In genomic region chr1:119536122-119536521, GRCm38 (mm10) we compare ENCODE assay signal across 32 mouse cellular contexts. TPM values are rescaled to one million over a fixed set of nuclear protein-coding genes. Genes with fewer than 3 reads are reported as not detected.
DNase-seq lines count a peak whose midpoint lies in the region; ATAC-seq and TF ChIP-seq lines count a peak whose summit lies in the region.
"Had no signal": no experiment of that assay in that cellular context is flagged by ENCODE, and none has a peak within 500 bp of the region (broad histone marks: within the 10 kb centered on the region; RNA-seq: fewer than 3 reads in every experiment).

No protein-coding gene starts in this region.

- H3K9me3 ChIP-seq in heart, embryonic 11.5 days (replicated peaks; ENCODE audit: control insufficient read depth, low read length): no peaks in the 10 kb centered on the region
- no peaks in the 10 kb centered on the region for H3K9me3 ChIP-seq in heart, embryonic 14.5 days (ENCODE audit: control insufficient read depth, low read length)
- H3K9me3 ChIP-seq in heart, postnatal 0 days (replicated peaks; ENCODE audit: control insufficient read depth, low read length): no peaks in the 10 kb centered on the region
- H3K9me3 ChIP-seq in heart, embryonic 10.5 days: no peaks in the 10 kb centered on the region
- H3K9me3 ChIP-seq: embryonic facial prominence, embryonic 10.5 days; embryonic facial prominence, embryonic 13.5 days; forebrain, embryonic 10.5 days; forebrain, embryonic 13.5 days; G1E; hindbrain, embryonic 10.5 days; hindbrain, embryonic 13.5 days; intestine, embryonic 15.5 days had no signal

- ATAC-seq in heart, embryonic 11.5 days (replicated peaks; ENCODE audit: insufficient number of reproducible peaks, low FRiP score, low TSS enrichment): no peak
- ATAC-seq in heart, embryonic 14.5 days (ENCODE audit: insufficient number of reproducible peaks, insufficient read depth, low FRiP score, low read depth): peak; percentile 35; the same call in 1 of the 2 replicates
- ATAC-seq in heart, postnatal 0 days (ENCODE audit: insufficient read depth, low read depth): peak; percentile 53
- ATAC-seq: forebrain, embryonic 13.5 days; forebrain, embryonic 16.5 days; hindbrain, embryonic 16.5 days; intestine, embryonic 15.5 days had no signal

- H3K4me3 ChIP-seq in heart, embryonic 11.5 days (ENCODE audit: low read depth, low read length): no peak overlapping the region
- no peak overlapping the region for H3K4me3 ChIP-seq in heart, embryonic 14.5 days (ENCODE audit: control insufficient read depth in 1 of 2, insufficient read depth in 1 of 2, low read depth in 1 of 2, low read length in 2 of 2)
- no peak overlapping the region for H3K4me3 ChIP-seq in heart, postnatal 0 days (ENCODE audit: low read depth, low read length)
- H3K4me3 ChIP-seq in heart, embryonic 10.5 days: no peak overlapping the region
- H3K4me3 ChIP-seq: embryonic facial prominence, embryonic 10.5 days; embryonic facial prominence, embryonic 13.5 days; erythroblast, embryonic 14.5 days; forebrain, embryonic 10.5 days; forebrain, embryonic 13.5 days; hindbrain, embryonic 10.5 days; hindbrain, embryonic 13.5 days; intestine, embryonic 15.5 days had no signal

- peaks cover 12% of the 10 kb centered on the region for H3K4me1 ChIP-seq in heart, embryonic 11.5 days (ENCODE audit: control insufficient read depth, insufficient read depth, low read length)
- H3K4me1 ChIP-seq in heart, embryonic 14.5 days (ENCODE audit: control insufficient read depth in 2 of 2, insufficient read depth in 2 of 2, low read length in 2 of 2): peaks cover 8 to 12% of the 10 kb centered on the region in 2 experiments
- H3K4me1 ChIP-seq in heart, postnatal 0 days (ENCODE audit: control insufficient read depth, insufficient read depth): no peaks in the 10 kb centered on the region
- H3K4me1 ChIP-seq in heart, embryonic 10.5 days: peaks cover 14% of the 10 kb centered on the region
- H3K4me1 ChIP-seq: embryonic facial prominence, embryonic 13.5 days; forebrain, embryonic 10.5 days; forebrain, embryonic 13.5 days; hindbrain, embryonic 10.5 days had no signal

- no peak overlapping the region; the same call in 1 of the 2 replicates for H3K4me2 ChIP-seq in heart, embryonic 11.5 days
- H3K4me2 ChIP-seq in heart, embryonic 14.5 days (ENCODE audit: low read length): peak overlapping the region; percentile 25; the same call in 1 of the 2 replicates
- no peak overlapping the region for H3K4me2 ChIP-seq in heart, postnatal 0 days (ENCODE audit: low read depth, low read length)
- H3K4me2 ChIP-seq: embryonic facial prominence, embryonic 13.5 days; forebrain, embryonic 13.5 days; hindbrain, embryonic 13.5 days; intestine, embryonic 15.5 days had no signal

- TF ChIP-seq CTCF in heart, postnatal 0 days (IDR thresholded peaks at IDR 0.05; ENCODE audit: low read depth): no peak

- H3K9ac ChIP-seq in heart, embryonic 11.5 days (ENCODE audit: low read depth, low read length): no peak overlapping the region
- no peak overlapping the region for H3K9ac ChIP-seq in heart, embryonic 14.5 days (ENCODE audit: low read length)
- no peak overlapping the region for H3K9ac ChIP-seq in heart, postnatal 0 days (replicated peaks; ENCODE audit: low read depth, low read length)
- H3K9ac ChIP-seq: embryonic facial prominence, embryonic 13.5 days; forebrain, embryonic 13.5 days; hindbrain, embryonic 13.5 days; intestine, embryonic 15.5 days had no signal

- no peaks in the 10 kb centered on the region for H3K27me3 ChIP-seq in heart, embryonic 11.5 days (ENCODE audit: control insufficient read depth, insufficient read depth, low read length)
- H3K27me3 ChIP-seq in heart, embryonic 14.5 days (ENCODE audit: control insufficient read depth, insufficient read depth, low read length): no peaks in the 10 kb centered on the region
- no peaks in the 10 kb centered on the region for H3K27me3 ChIP-seq in heart, postnatal 0 days (ENCODE audit: control insufficient read depth, insufficient read depth, low read length)
- H3K27me3 ChIP-seq in heart, embryonic 10.5 days (ENCODE audit: insufficient read depth, poor library complexity, severe bottlenecking): no peaks in the 10 kb centered on the region
- H3K27me3 ChIP-seq: CH12.LX; embryonic facial prominence, embryonic 13.5 days; forebrain, embryonic 13.5 days; hindbrain, embryonic 13.5 days; intestine, embryonic 15.5 days had no signal

- no peaks in the 10 kb centered on the region for H3K36me3 ChIP-seq in heart, embryonic 11.5 days (ENCODE audit: control insufficient read depth, insufficient read depth, low read length)
- H3K36me3 ChIP-seq in heart, embryonic 14.5 days (ENCODE audit: control insufficient read depth, insufficient read depth, low read length): no peaks in the 10 kb centered on the region
- no peaks in the 10 kb centered on the region for H3K36me3 ChIP-seq in heart, postnatal 0 days (replicated peaks; ENCODE audit: control insufficient read depth, insufficient read depth, low read length)
- peaks cover 14% of the 10 kb centered on the region; the same call in 1 of the 2 replicates for H3K36me3 ChIP-seq in heart, embryonic 10.5 days
- H3K36me3 ChIP-seq: embryonic facial prominence, embryonic 10.5 days; embryonic facial prominence, embryonic 13.5 days; intestine, embryonic 15.5 days had no signal

- TF ChIP-seq EP300 in heart, postnatal 0 days (IDR thresholded peaks at IDR 0.05; ENCODE audit: low read depth): no peak

- intact Hi-C loops in heart, postnatal 14 days (cut with DNase I): no loop called here

- WGBS in heart, embryonic 11.5 days (ENCODE audit: insufficient replicate concordance): 43% methylated on average over 2 of the region's 2 CpGs
- WGBS in heart, embryonic 14.5 days: 14% methylated on average over 2 of the region's 2 CpGs
- 22% methylated on average over 2 of the region's 2 CpGs for WGBS in heart, postnatal 0 days
- 41% methylated on average over 2 of the region's 2 CpGs for WGBS in heart, embryonic 10.5 days

- peak overlapping the region; percentile 67 for H3K27ac ChIP-seq in heart, embryonic 11.5 days (ENCODE audit: low read depth, low read length)
- H3K27ac ChIP-seq in heart, embryonic 14.5 days (replicated peaks in 1 of 2; ENCODE audit: control insufficient read depth in 1 of 2, insufficient read depth in 1 of 2, low read depth in 2 of 2, low read length in 2 of 2): peak overlapping the region; percentile 59 to 73
- H3K27ac ChIP-seq in heart, postnatal 0 days (ENCODE audit: low read depth): peak overlapping the region; percentile 58; the same call in 1 of the 2 replicates
- H3K27ac ChIP-seq in heart, embryonic 10.5 days: no peak overlapping the region
- H3K27ac ChIP-seq: embryonic facial prominence, embryonic 10.5 days; embryonic facial prominence, embryonic 13.5 days; forebrain, embryonic 10.5 days; forebrain, embryonic 13.5 days; hindbrain, embryonic 10.5 days; hindbrain, embryonic 13.5 days; intestine, embryonic 15.5 days had no signal

- no peak for DNase-seq in heart, adult 11 months
- no peak for DNase-seq in heart, postnatal 14 days
- peak; percentile 50 for DNase-seq in heart, postnatal 0 days (ENCODE audit: low spot score)
- DNase-seq in heart, embryonic 10.5 days (ENCODE audit: low spot score): no peak
- DNase-seq in fibroblast of lung, adult 2 months (ENCODE audit: low read depth): peak; percentile 24
- DNase-seq in cerebellum, postnatal 4 days (ENCODE audit: low spot score in 2 of 2): no peak
- DNase-seq: adrenal gland, adult 2 months; adrenal gland, postnatal 14 days; B cell, adult 2 months; cerebellum, adult 11 months; cerebellum, adult 2 months; cerebellum, adult 9-11 months; cerebellum, postnatal 25 days; embryo, embryonic 11 days; gastrocnemius, postnatal 10 days; gastrocnemius, postnatal 36 days; kidney, adult 11 months; kidney, adult 8-10 months had no signal

RNA-seq across cellular contexts. Expression of gene Tmem185b, which starts 10.2 kb away (rescaled TPM):
- 23.1 and 25.8 TPM in 2 replicates for polyA plus RNA-seq in heart, embryonic 11.5 days (2014; fragmentation: Nextera tagmentation; extraction: Ambion mirVana)
- 25.6 and 25.7 TPM in 2 replicates for polyA plus RNA-seq in heart, embryonic 14.5 days (2014; fragmentation: Nextera tagmentation; extraction: Ambion mirVana)
- 10 to 100 TPM; 12.1 to 12.3 TPM for total RNA-seq in heart, postnatal 14 days (2021)
- 28.5 and 30.5 TPM in 2 replicates for total RNA-seq in heart, postnatal 0 days (2014; rRNA removed; ENCODE audit: low replicate concordance)
- 18.7 and 20.7 TPM in 2 replicates for polyA plus RNA-seq in heart, postnatal 0 days (2015; fragmentation: Nextera tagmentation; extraction: Ambion mirVana)
- polyA plus RNA-seq in heart, embryonic 10.5 days (2016; fragmentation: Nextera tagmentation; extraction: Ambion mirVana): 22.3 and 24.8 TPM in 2 replicates

RNA-seq across cellular contexts. Expression of gene Ralb, which starts 31.5 kb away (rescaled TPM):
- 146 and 166 TPM in 2 replicates for polyA plus RNA-seq in heart, embryonic 11.5 days (2014; fragmentation: Nextera tagmentation; extraction: Ambion mirVana)
- 116 and 127 TPM in 2 replicates for polyA plus RNA-seq in heart, embryonic 14.5 days (2014; fragmentation: Nextera tagmentation; extraction: Ambion mirVana)
- total RNA-seq in heart, postnatal 14 days (2021): 10 to 100 TPM; 36.7 to 39.6 TPM
- 74.4 and 86.2 TPM in 2 replicates for total RNA-seq in heart, postnatal 0 days (2014; rRNA removed; ENCODE audit: low replicate concordance)
- 86.0 and 91.0 TPM in 2 replicates for polyA plus RNA-seq in heart, postnatal 0 days (2015; fragmentation: Nextera tagmentation; extraction: Ambion mirVana)
- polyA plus RNA-seq in heart, embryonic 10.5 days (2016; fragmentation: Nextera tagmentation; extraction: Ambion mirVana): 176 and 192 TPM in 2 replicates

Comparison
In these comparisons a context has a peak if more than half of its experiments do, and no peak if none do; other contexts are left out.
1. DNase-seq: peak in heart, postnatal 0 days (single experiment) and fibroblast of lung, adult 2 months (single experiment); none in heart, adult 11 months (single experiment), heart, postnatal 14 days (0 of 2), heart, embryonic 10.5 days (single experiment) and cerebellum, postnatal 4 days (0 of 2).